Mouse (Mus musculus) hindbrain, embryonic 16.5 days (tissue): Measurements from ENCODE around the gene Fastk. TPM values are rescaled to one million over a fixed set of nuclear protein-coding genes. Genes with fewer than 3 reads are reported as not detected.

Experiments
- ATAC-seq: fragments of 200-750 bp; cut with Nextera tagmentation; 2 replicates; pipeline ENCODE4 v1.8.0; 2017; ENCODE audit warnings: moderate TSS enrichment, moderate library complexity
- H3K27ac ChIP-seq: fragments of 300-500 bp; sonication (generic); 2 replicates; pipeline ENCODE4 v1.5.1; 2014; ENCODE audit warnings: low read depth, mild to moderate bottlenecking, control low read depth, low read length, moderate library complexity
- H3K27me3 ChIP-seq: fragments of 300-500 bp; sonication (generic); replicated peaks from 2 replicates; pipeline ENCODE4 v1.6.1; 2014; ENCODE audit warnings: low read length; ENCODE audit not compliant: control insufficient read depth, insufficient read depth
- H3K36me3 ChIP-seq: fragments of 300-500 bp; sonication (generic); 2 replicates; pipeline ENCODE4 v1.6.1; 2014; ENCODE audit warnings: mild to moderate bottlenecking, low read length, moderate library complexity, mixed read lengths; ENCODE audit not compliant: control insufficient read depth, insufficient read depth
- H3K4me1 ChIP-seq: fragments of 300-500 bp; sonication (generic); 2 replicates; pipeline ENCODE4 v1.6.1; 2014; ENCODE audit warnings: low read depth, low read length; ENCODE audit not compliant: control insufficient read depth, insufficient read depth
- H3K4me2 ChIP-seq: fragments of 300-500 bp; sonication (generic); 2 replicates; pipeline ENCODE4 v1.6.1; 2014; ENCODE audit warnings: mild to moderate bottlenecking, low read length, control low read depth, moderate library complexity
- H3K4me3 ChIP-seq: fragments of 300-500 bp; sonication (generic); 2 replicates; pipeline ENCODE4 v1.5.1; 2014; ENCODE audit warnings: mild to moderate bottlenecking, low read length, control low read depth, moderate library complexity
- H3K9ac ChIP-seq: fragments of 300-500 bp; sonication (generic); 2 replicates; pipeline ENCODE4 v1.6.1; 2014; ENCODE audit warnings: low read depth, mild to moderate bottlenecking, control low read depth, low read length, moderate library complexity
- H3K9me3 ChIP-seq: fragments of 300-500 bp; sonication (generic); 2 replicates; pipeline ENCODE4 v1.6.1; 2014; ENCODE audit warnings: mild to moderate bottlenecking, low read length, moderate library complexity; ENCODE audit not compliant: control insufficient read depth
- WGBS: fragments of 180-500 bp; shearing (Covaris S2); extraction: QIAGEN DNeasy Blood & Tissue Kit; methylation state at CpG from one replicate; pipeline ENCODE4 v1.1.7; 2014; 5-methylcytosine and 5-hydroxymethylcytosine counted together
- polyA plus RNA-seq: library from polyadenylated mRNA; unstranded; fragments of >200 nt; fragmentation: Nextera tagmentation; extraction: Ambion mirVana; gene quantifications from 2 replicates; pipeline ENCODE4 v1.2.1, GENCODE M21; 2015

Fastk gene
- polyA plus RNA-seq, 1 experiment from 2014 or later: 107 TPM

GRCm38 (mm10) chr5:24417587-24417986 lies 27.5 kb downstream of the Fastk start:
- H3K4me3 ChIP-seq: no peak overlapping the region
- peaks cover 18% of the 10 kb centered on the region for H3K36me3 ChIP-seq
- no peak for ATAC-seq
- 90% methylated on average over 10 of the region's 10 CpGs for WGBS
- no peak overlapping the region for H3K9ac ChIP-seq
- H3K4me1 ChIP-seq: peaks cover 14% of the 10 kb centered on the region
- no peak overlapping the region for H3K27ac ChIP-seq
- H3K9me3 ChIP-seq: no peaks in the 10 kb centered on the region
- no peaks in the 10 kb centered on the region for H3K27me3 ChIP-seq
- H3K4me2 ChIP-seq: no peak overlapping the region

GRCm38 (mm10) chr5:24416222-24416736 lies 28.8 kb downstream of the Fastk start:
- Histone ChIP-seq H3K4me3 (no peak overlapping the region; the same call in 1 of the 2 replicates), H3K4me2 (peak overlapping the region; percentile 35), H3K27ac (no peak overlapping the region), H3K9ac (peak overlapping the region; percentile 41), H3K27me3 (no peaks in the 10 kb centered on the region), H3K9me3 (no peaks in the 10 kb centered on the region), H3K36me3 (peaks cover 18% of the 10 kb centered on the region), H3K4me1 (peaks cover 7% of the 10 kb centered on the region)
- WGBS: 2% methylated on average over 21 of the region's 21 CpGs
- peak; percentile 49 for ATAC-seq

- H3K4me1 ChIP-seq: peaks cover 7% of the 10 kb centered on the region
- peaks cover 9% of the 10 kb centered on the region for H3K36me3 ChIP-seq
- 83% methylated on average over 13 of the region's 13 CpGs for WGBS
- H3K27ac ChIP-seq: no peak overlapping the region
- ATAC-seq: no peak
- no peak overlapping the region for H3K9ac ChIP-seq
- H3K9me3 ChIP-seq: no peaks in the 10 kb centered on the region
- H3K4me2 ChIP-seq: no peak overlapping the region
- no peak overlapping the region for H3K4me3 ChIP-seq
- H3K27me3 ChIP-seq: no peaks in the 10 kb centered on the region
Observed at GRCm38 (mm10) chr5:24413938-24414337, 31.1 kb downstream of the Fastk start.

- ATAC-seq: no peak
- Histone ChIP-seq H3K4me2 (no peak within 1 kb of the TSS), H3K4me3 (no peak within 1 kb of the TSS), H3K27me3 (no peaks in the 10 kb centered on the region), H3K4me1 (peaks cover 7% of the 10 kb centered on the region), H3K9me3 (no peaks in the 10 kb centered on the region), H3K9ac (no peak within 1 kb of the TSS), H3K36me3 (peaks cover 4% of the 10 kb centered on the region), H3K27ac (no peak within 1 kb of the TSS)
- WGBS: 58% methylated on average over 9 of the region's 11 CpGs
Observed at GRCm38 (mm10) chr5:24413042-24413693, 31.9 kb downstream of the Fastk start, which contains the start of gene Asic3. Gene Asic3, plus strand, starts transcription at chr5:24413392.

- H3K4me3 ChIP-seq: no peak overlapping the region
- H3K36me3 ChIP-seq: no peaks in the 10 kb centered on the region
- H3K4me1 ChIP-seq: peaks cover 7% of the 10 kb centered on the region
- H3K9ac ChIP-seq: no peak overlapping the region
- H3K27me3 ChIP-seq: no peaks in the 10 kb centered on the region
- H3K27ac ChIP-seq: no peak overlapping the region
- 90% methylated on average over 2 of the region's 2 CpGs for WGBS
- H3K4me2 ChIP-seq: no peak overlapping the region
- H3K9me3 ChIP-seq: no peaks in the 10 kb centered on the region
- no peak for ATAC-seq
Observed at GRCm38 (mm10) chr5:24412063-24412462, 33.0 kb downstream of the Fastk start.

- no peaks in the 10 kb centered on the region; the same call in 1 of the 2 replicates for H3K36me3 ChIP-seq
- 74% methylated on average over 2 of the region's 2 CpGs for WGBS
- ATAC-seq: no peak
Observed at GRCm38 (mm10) chr5:24409466-24409865, 35.6 kb downstream of the Fastk start.

GRCm38 (mm10) chr5:24408651-24409050 lies 36.4 kb downstream of the Fastk start:
- Histone ChIP-seq H3K4me1 (no peaks in the 10 kb centered on the region), H3K9me3 (no peaks in the 10 kb centered on the region), H3K9ac (no peak overlapping the region), H3K4me2 (no peak overlapping the region), H3K4me3 (no peak overlapping the region), H3K27me3 (no peaks in the 10 kb centered on the region), H3K27ac (no peak overlapping the region), H3K36me3 (no peaks in the 10 kb centered on the region; the same call in 1 of the 2 replicates)
- no peak for ATAC-seq
- WGBS: 85% methylated on average over 13 of the region's 13 CpGs

More at GRCm38 (mm10) chr5:24409466-24409865, 35.6 kb downstream of the Fastk start:
- Histone ChIP-seq H3K4me2 (no peak overlapping the region), H3K27ac (no peak overlapping the region), H3K4me3 (no peak overlapping the region), H3K9ac (no peak overlapping the region), H3K27me3 (no peaks in the 10 kb centered on the region), H3K9me3 (no peaks in the 10 kb centered on the region), H3K4me1 (no peaks in the 10 kb centered on the region)

- 67% methylated on average over 3 of the region's 3 CpGs for WGBS
- Histone ChIP-seq H3K9ac (no peak overlapping the region), H3K4me2 (no peak overlapping the region), H3K27me3 (no peaks in the 10 kb centered on the region), H3K4me1 (no peaks in the 10 kb centered on the region; the same call in 1 of the 2 replicates), H3K36me3 (peaks cover 4% of the 10 kb centered on the region), H3K9me3 (no peaks in the 10 kb centered on the region), H3K4me3 (no peak overlapping the region), H3K27ac (no peak overlapping the region)
- ATAC-seq: no peak
Observed at GRCm38 (mm10) chr5:24405389-24405876, 39.7 kb downstream of the Fastk start.

- ATAC-seq: no peak
- Histone ChIP-seq H3K4me1 (no peaks in the 10 kb centered on the region; the same call in 1 of the 2 replicates), H3K4me2 (no peak overlapping the region), H3K27ac (no peak overlapping the region), H3K9me3 (no peaks in the 10 kb centered on the region), H3K27me3 (no peaks in the 10 kb centered on the region), H3K36me3 (peaks cover 4% of the 10 kb centered on the region), H3K9ac (no peak overlapping the region), H3K4me3 (no peak overlapping the region)
- 86% methylated on average over 6 of the region's 6 CpGs for WGBS
Observed at GRCm38 (mm10) chr5:24404594-24405360, 40.3 kb downstream of the Fastk start.
